Mouse (Mus musculus): Measurements from ENCODE around the gene Hoxa4. TPM values are rescaled to one million over a fixed set of nuclear protein-coding genes. Genes with fewer than 3 reads are reported as not detected.

Hoxa4 gene
- total RNA-seq, 2 experiments from 2014 or later = not detected

- no peak for DNase-seq (ENCODE audit: low spot score in 2 of 2)
Measured at GRCm38 (mm10) chr6:52229558-52230416, 38.2 kb upstream of the Hoxa4 start.

DNA sequence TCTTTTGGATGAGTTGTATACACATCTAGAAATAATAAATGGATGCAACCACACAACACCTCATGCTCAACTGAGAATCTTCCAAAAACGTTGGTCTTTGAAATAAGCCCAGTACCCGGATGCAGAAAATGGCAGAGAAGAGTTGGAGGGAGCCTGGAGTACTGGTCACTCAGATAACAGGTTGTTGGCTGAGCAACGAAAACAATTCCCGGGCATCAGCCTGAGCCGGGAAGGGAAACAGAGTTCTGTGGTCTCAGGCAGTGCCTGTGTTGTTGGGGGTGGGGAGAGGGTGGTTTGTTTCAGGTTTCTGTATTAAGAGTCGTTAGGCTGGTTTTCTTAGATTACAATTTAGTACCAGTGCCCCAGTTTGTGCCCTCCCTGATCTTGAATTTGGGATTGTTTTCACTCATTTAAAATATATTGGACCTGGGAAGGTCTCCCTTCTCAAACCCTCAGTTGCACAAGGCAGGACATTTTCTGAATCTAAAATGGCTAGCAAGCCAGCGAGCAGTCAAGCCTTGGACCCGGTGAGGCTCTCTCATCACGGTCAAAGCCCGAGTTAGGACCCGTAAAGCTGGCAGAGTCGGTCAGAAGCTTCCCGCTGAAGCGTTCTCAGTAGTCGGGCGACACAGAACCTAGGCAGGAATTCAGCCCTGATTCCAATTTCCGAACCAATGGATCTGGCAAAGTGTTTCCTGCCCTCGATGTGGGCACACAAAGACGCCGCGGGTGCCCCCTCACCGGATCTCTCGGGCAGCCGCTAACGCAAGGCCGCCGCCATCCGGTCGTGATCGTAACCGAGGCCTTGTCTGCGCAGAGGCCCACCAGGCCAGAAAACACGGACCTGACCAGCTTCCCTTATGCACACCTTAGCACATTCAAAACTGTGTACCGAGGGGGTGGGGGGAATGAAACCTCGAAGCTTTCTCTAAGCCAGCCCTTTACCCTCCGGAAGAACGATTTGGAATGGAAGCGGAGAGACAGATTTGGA, 37.2 kb upstream of the Hoxa4 start:
- DNase-seq (ENCODE audit: low spot score in 2 of 2) = no peak

DNA sequence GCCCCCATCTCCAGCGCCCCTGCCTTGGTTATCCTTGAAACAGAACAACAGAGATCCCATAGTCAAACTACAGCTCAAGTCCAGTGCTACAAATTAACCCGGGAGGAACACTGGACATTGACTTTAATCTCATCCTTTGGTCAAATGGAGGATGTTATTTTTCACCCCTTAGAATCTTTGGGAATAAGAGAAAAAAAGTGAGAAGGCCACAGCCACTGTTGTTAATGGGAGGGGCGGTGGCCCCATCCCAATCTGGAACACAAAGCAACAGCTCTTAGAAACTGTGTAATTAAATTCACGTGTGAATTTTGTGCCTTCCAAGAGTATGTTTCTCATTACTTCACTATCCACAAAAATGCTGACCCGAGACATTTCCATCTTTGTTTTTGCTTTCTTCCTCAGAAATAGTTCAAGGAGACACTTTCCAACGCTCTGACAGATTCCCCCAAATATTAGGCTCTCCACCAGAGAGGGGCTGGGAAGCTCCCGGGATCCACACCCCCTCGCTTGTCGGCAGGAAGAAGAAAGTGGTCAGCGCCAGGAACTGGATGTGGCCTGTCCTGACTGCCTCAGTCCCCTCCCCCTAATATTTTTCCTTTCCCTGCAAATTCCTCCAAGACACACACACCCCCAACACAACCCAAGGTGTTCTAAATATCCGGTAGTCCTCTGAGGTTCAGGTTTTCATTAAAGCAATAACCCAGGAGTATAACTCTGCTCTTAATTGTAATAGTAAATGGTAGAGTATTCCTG, 36.1 kb upstream of the Hoxa4 start:
- DNase-seq (ENCODE audit: low spot score in 2 of 2) = no peak

DNA sequence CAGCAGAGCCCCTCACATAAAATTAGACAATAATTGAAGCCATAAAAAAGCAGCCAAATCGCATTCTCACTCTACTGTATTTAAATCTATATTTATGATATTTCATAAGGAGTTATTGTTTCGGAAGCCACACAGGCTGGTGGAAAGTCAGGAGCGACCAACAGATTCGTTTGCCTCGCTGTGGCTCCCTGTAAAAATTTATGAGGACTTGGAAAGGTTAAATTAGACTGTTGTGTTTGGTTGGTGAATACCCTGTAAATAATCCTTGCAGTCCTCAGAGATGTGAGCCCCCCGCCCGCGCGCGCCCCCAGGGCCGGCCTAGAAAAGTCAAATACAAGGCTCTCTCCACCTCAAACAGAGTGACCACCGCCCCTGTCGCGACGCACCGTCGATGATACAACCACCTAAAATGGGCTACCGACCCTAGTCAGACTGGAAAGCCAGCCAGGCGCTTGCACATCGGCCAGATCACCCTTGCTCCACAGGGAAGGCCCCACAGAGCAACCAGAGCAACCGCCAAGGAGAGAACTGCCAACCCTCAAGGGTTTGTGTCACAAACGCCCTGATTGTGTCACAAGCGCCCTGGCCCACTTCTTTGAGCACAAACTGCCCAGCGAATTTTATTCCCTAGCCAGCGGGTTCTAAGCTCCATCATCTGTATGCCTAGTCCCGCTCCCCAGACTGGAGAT, 35.2 kb upstream of the Hoxa4 start:
- DNase-seq (ENCODE audit: low spot score in 2 of 2) = no peak

GRCm38 (mm10) chr6:52225612-52226568, 34.3 kb upstream of the Hoxa4 start:
- DNase-seq (ENCODE audit: low spot score in 2 of 2) = no peak

- DNase-seq (ENCODE audit: low spot score in 2 of 2) = no peak
Measured at GRCm38 (mm10) chr6:52224895-52225611, 33.5 kb upstream of the Hoxa4 start.

DNA sequence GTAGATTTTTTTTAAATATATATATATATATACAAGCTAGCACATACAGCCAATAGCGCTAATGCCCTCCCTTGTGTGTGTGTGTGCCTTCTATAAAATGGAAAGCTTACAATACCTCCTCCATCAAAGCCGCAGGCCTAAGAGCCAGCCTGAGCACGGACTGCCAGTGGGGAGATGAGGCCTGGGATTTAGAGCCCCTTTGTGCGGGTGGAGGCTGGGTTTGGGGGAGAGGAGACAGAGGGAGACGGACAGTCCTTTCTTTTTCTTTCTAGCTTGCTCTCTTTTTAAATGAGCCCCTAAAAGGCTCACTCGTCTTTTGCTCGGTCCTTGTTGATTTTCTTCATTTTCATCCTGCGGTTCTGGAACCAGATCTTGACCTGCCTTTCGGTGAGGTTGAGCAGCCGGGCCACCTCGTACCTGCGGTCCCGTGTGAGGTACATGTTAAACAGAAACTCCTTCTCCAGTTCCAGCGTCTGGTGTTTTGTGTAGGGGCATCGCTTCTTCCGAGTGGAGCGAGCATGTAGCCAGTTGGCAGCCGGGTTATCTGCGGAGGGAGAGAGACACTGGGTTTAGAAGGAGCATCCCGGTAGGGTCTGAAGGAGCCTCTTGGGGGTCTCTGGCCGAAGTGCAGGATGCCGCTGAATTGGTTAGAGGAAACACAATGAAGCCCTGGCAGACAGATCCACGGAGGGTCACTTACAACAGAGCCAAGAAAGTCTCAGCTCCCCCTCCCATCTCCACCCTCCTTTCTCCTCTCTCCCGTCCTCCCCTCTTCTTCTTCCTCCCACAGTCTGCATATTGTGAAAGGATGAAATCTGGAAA, 32.6 kb upstream of the Hoxa4 start:
- no peak for DNase-seq (ENCODE audit: low spot score in 2 of 2)

GRCm38 (mm10) chr6:52222729-52223128, 31.2 kb upstream of the Hoxa4 start:
- no peak for DNase-seq (ENCODE audit: low spot score in 2 of 2)

DNA sequence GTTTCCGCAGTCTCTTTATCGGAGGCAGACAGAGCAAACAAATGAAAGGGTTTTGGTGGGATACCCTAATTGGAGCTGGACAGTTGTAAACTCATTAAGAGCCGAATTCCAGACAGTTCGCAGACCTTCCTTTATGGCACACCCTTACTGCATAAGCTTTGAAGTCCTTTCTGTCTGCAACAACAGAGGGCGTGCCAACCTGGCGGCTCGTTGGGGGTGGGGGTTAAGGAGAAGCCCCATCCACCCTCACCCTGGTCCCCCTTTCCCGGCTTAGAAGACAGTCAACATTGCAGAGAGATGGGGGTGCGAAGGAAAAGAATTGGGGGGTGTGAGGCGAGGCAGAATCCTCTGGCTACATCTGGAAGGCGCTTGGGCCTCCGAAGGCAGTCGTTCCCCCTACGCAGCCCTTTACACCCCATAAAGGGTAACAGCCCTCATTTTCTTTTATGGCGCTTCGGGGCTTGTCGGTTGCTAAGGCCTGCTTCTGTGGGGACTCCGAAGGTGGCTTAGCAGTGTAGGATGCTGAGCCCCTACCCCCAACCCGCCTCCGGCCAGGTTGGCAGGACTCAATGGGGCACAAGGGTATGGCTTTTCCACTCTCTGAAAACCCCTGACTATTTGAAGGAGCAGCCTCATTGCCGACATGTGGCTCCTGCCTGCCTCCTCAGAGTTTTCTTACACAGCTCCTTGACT, 30.6 kb upstream of the Hoxa4 start:
- DNase-seq (ENCODE audit: low spot score in 2 of 2) = no peak

- peak; percentile 76 to 84 for DNase-seq (ENCODE audit: low spot score in 2 of 2)
Measured at GRCm38 (mm10) chr6:52221337-52221992, 29.9 kb upstream of the Hoxa4 start, which contains the start of gene Hoxa7. Hoxa7 (minus strand) TSS chr6:52221854.

GRCm38 (mm10) chr6:52220865-52221310, 29.3 kb upstream of the Hoxa4 start:
- DNase-seq (ENCODE audit: low spot score in 2 of 2) = no peak

- no peak for DNase-seq (ENCODE audit: low spot score in 2 of 2)
Measured at GRCm38 (mm10) chr6:52220003-52220864, 28.7 kb upstream of the Hoxa4 start.

DNA sequence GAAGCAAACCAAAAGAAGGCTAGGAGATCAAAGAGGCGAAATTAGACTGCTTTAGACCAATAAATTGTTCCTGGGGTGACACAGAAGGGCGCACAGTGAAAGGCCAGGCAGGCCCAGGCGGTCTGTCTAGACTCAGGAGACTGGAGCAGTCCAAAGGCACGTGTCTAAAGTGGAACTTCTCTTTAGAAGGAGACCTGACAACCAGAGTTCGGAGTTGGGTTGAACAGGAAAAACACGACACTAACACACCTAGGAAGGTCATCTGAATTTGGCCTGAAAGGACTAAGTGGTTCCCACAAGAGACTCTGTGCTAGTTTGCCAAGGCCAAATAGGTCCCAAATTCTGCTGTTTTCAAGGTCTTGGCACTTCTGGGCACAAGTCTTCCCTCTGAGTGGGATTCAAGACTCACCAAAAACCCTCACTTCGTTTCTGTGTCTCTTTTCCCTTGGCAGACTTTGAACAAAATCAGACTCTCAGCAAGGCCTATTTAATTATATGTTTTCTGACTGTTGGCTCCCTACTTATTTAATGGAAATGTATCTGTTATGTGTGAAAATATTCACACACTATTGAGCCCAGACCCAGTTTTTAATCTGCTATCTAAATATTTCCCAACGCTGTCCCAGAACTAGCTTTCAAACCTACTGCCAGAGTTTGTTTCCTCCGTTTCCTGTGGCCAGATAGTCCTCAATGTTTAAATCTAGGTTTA, 27.8 kb upstream of the Hoxa4 start:
- DNase-seq (ENCODE audit: low spot score in 2 of 2) = no peak

DNA sequence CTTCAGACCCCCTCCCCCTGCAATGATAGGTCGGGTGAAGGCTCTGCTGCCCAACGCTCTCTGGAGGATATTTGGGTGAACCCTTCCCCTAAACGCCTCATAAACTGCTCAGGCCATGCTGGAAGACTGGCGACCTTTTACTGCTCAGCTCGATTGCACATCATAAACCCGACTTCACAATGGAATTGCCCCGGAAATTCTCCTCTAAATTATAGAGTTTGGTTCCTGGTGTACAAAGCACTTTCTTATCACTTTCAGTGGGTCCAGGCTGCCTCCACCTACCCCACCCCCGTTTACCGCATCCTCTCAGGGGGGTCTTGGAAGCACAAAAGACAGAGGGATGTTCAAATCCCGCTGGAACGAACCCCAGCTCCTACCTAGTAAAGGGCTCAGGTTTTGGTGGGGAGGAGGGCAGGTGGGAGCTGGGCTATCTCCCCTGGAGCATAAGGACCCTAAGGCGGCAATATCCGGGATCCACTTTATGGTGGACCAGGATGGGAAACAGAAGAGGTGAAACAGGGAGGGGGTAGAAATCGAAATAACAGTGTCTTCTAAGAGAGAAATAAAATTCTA, 27.2 kb upstream of the Hoxa4 start:
- DNase-seq (ENCODE audit: low spot score in 2 of 2) = no peak
